Mouse (Mus musculus) liver, embryonic 14.5 days (tissue): ENCODE results near the gene Gucd1. TPM values are rescaled to one million over a fixed set of nuclear protein-coding genes. Genes with fewer than 3 reads are reported as not detected.

Source experiments
- ATAC-seq: fragments of 200-750 bp; cut with Nextera tagmentation; 2 replicates; pipeline ENCODE4 v1.8.0; 2017; ENCODE audit warnings: moderate number of reproducible peaks, mild to moderate bottlenecking, moderate library complexity; ENCODE audit not compliant: insufficient read depth
- DNase-seq, 3 experiments: peaks; one replicate each; pipeline ENCODE4 v3.0.0-alpha.2; 2012 to 2013; ENCODE audit warnings: low read depth in 3 of 3, low spot score in 3 of 3
- H3K27ac ChIP-seq: fragments of 300-500 bp; sonication (generic); 2 replicates; pipeline ENCODE4 v1.5.1; 2014; ENCODE audit warnings: moderate library complexity, mild to moderate bottlenecking, control low read depth, inconsistent platforms
- H3K27me3 ChIP-seq: fragments of 300-500 bp; sonication (generic); 2 replicates; pipeline ENCODE4 v1.6.1; 2014; ENCODE audit warnings: mild to moderate bottlenecking, low read length, moderate library complexity; ENCODE audit not compliant: control insufficient read depth, insufficient read depth
- H3K36me3 ChIP-seq: fragments of 300-500 bp; sonication (generic); replicated peaks from 2 replicates; pipeline ENCODE4 v1.6.1; 2014; ENCODE audit warnings: low read depth; ENCODE audit not compliant: control insufficient read depth, insufficient read depth
- H3K4me1 ChIP-seq, 2 experiments: fragments of 200-500 bp in 1 of 2; fragments of 300-500 bp in 1 of 2; sonication (generic) in 1 of 2; replicated peaks; 2 replicates each; pipeline ENCODE4 v1.6.1; 2012 to 2014; ENCODE audit warnings: antibody characterized with exemption in 1 of 2, inconsistent platforms in 1 of 2, low read length in 1 of 2; ENCODE audit not compliant: control insufficient read depth in 2 of 2, insufficient read depth in 2 of 2
- H3K4me2 ChIP-seq: fragments of 300-500 bp; sonication (generic); 2 replicates; pipeline ENCODE4 v1.6.1; 2014; ENCODE audit warnings: low read depth, mild to moderate bottlenecking, control low read depth, moderate library complexity
- H3K4me3 ChIP-seq, 2 experiments: fragments of 200-500 bp in 1 of 2; fragments of 300-500 bp in 1 of 2; sonication (generic) in 1 of 2; 2 replicates each; pipeline ENCODE4 v1.5.1; 2012 to 2014; ENCODE audit warnings: low read depth in 2 of 2, low read length in 2 of 2, mild to moderate bottlenecking in 2 of 2, control low read depth in 1 of 2, inconsistent platforms in 1 of 2, moderate library complexity in 1 of 2; ENCODE audit not compliant: insufficient read depth in 1 of 2
- H3K9ac ChIP-seq: fragments of 300-500 bp; sonication (generic); replicated peaks from 2 replicates; pipeline ENCODE4 v1.6.1; 2014; ENCODE audit warnings: mild to moderate bottlenecking, control low read depth, moderate library complexity
- H3K9me3 ChIP-seq: fragments of 300-500 bp; sonication (generic); 2 replicates; pipeline ENCODE4 v1.6.1; 2016; ENCODE audit warnings: low read length, mixed read lengths; ENCODE audit not compliant: control insufficient read depth
- CTCF ChIP-seq: IDR thresholded peaks from 2 replicates; pipeline ENCODE4 v1.5.1; 2016; ENCODE audit warnings: antibody characterized with exemption, low read depth, control low read depth
- EP300 ChIP-seq: IDR thresholded peaks from 2 replicates; pipeline ENCODE4 v1.6.1; 2016; ENCODE audit warnings: antibody characterized with exemption, low read depth
- WGBS: fragments of 180-500 bp; shearing (Covaris S2); extraction: QIAGEN DNeasy Blood & Tissue Kit; methylation state at CpG from one replicate; pipeline ENCODE4 v1.1.7; 2014; ENCODE audit not compliant: insufficient replicate concordance; 5-methylcytosine and 5-hydroxymethylcytosine counted together
- polyA plus RNA-seq, 2 experiments: library from polyadenylated mRNA; depleted of rRNA in 1 of 2; stranded (reverse) in 1 of 2; unstranded in 1 of 2; fragments of >200 nt; fragmentation: Nextera tagmentation in 1 of 2; extraction: Ambion mirVana in 1 of 2; gene quantifications; 2 replicates each; pipeline versions ENCODE4 v1.2.1 to v1.2.3; 2012 to 2014

Gene Gucd1
- polyA plus RNA-seq, 2 experiments, result 37.3 to 58.5 TPM

DNA sequence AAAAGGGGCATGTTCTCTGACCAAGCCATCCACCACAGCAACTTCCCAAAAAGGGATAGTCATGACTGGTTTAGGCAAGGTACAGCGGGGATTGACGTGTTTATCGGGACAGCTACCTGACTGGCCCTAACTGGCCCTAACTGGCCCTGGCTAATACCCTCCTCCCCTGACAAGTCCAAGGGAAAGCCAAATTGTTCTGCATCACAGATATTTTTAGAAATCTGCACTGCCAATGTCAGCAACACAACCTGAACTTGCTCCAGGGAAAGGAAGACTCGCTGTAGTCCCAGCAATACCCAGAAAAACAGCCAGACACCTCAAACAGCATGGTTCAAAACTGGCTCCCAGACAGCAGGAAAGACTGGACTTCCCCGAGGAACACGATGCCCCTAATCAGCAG lies 22.5 kb downstream of the Gucd1 start:
- no peak overlapping the region for H3K4me2 ChIP-seq
- H3K36me3 ChIP-seq, result no peaks in the 10 kb centered on the region
- H3K4me1 ChIP-seq, result peaks cover 5 to 10% of the 10 kb centered on the region in 2 experiments
- H3K9me3 ChIP-seq, result no peaks in the 10 kb centered on the region
- H3K9ac ChIP-seq, result no peak overlapping the region
- no peak for TF ChIP-seq EP300
- TF ChIP-seq CTCF, result no peak
- H3K27me3 ChIP-seq, result no peaks in the 10 kb centered on the region
- no peak overlapping the region for H3K4me3 ChIP-seq
- ATAC-seq, result no peak
- WGBS, result 33% methylated on average over 6 of the region's 6 CpGs
- no peak overlapping the region for H3K27ac ChIP-seq
- no peak for DNase-seq

DNA sequence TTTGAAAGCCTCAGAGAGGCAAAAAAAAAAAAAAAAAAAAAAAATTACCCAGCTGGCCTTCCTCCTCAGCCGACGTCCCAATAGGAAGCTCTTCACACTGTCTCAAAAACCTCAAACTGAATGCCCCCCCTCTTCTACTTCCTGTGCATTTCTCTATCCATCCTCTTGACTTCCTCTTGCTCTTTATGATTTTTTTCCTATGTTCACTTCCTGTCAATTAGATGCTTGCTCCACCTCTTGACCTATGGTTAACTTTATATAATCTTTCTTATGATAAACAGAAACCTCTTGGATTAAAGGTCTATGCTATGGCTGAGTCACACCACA lies 25.9 kb downstream of the Gucd1 start:
- Histone ChIP-seq H3K27me3 (no peaks in the 10 kb centered on the region), H3K36me3 (no peaks in the 10 kb centered on the region), H3K4me1 (0 out of 4 replicates have a peak, but pooled peaks cover 0 to 3% of the 10 kb centered on the region in 2 experiments), H3K27ac (no peak overlapping the region), H3K9me3 (no peaks in the 10 kb centered on the region), H3K4me3 (no peak overlapping the region), H3K4me2 (no peak overlapping the region), H3K9ac (no peak overlapping the region)
- WGBS, result 10% methylated on average over 2 of the region's 2 CpGs
- TF ChIP-seq CTCF (no peak), EP300 (no peak)
- no peak for ATAC-seq
- no peak for DNase-seq

DNA sequence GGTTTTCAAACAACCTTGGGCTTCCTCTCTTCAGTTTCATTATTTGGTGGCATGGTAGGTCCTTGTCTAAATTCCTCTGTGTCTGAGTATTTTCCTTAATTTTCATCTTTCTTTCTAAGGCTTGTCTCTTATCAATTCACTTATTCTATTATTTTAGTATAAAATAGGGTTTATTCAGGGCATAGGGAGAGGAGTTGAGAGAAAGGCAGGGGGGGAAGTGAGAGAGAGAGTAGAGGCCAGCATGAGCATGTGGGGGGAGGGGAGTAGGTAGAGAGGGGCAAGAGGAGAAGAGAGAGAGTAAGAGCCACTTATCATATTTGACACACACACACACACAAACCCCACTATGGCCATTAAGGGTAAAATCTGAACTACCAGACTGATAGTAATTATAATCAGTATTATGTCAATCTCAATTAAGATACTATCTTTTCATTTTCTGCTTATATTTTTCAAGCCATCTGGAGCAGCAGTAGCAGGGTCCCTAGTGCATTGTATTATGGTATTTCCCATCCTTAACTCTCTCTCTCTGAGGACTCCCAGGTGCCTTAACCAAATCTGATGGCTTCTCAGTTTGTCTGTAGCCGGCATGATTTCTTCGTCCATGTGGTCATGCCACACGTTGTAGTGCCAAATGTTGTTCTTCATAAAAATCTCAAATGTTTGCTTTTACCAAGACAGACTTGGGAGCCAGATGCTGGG lies 26.4 kb downstream of the Gucd1 start:
- TF ChIP-seq EP300, result no peak
- no peak for TF ChIP-seq CTCF
- ATAC-seq (no peak), DNase-seq (no peak)
- Histone ChIP-seq H3K4me2 (no peak overlapping the region), H3K4me3 (no peak overlapping the region), H3K9ac (no peak overlapping the region), H3K27me3 (no peaks in the 10 kb centered on the region), H3K4me1 (0 out of 4 replicates have a peak, but pooled peaks cover 0 to 3% of the 10 kb centered on the region in 2 experiments), H3K27ac (no peak overlapping the region), H3K36me3 (no peaks in the 10 kb centered on the region), H3K9me3 (no peaks in the 10 kb centered on the region)
- WGBS, result 57% methylated on average over 3 of the region's 3 CpGs

DNA sequence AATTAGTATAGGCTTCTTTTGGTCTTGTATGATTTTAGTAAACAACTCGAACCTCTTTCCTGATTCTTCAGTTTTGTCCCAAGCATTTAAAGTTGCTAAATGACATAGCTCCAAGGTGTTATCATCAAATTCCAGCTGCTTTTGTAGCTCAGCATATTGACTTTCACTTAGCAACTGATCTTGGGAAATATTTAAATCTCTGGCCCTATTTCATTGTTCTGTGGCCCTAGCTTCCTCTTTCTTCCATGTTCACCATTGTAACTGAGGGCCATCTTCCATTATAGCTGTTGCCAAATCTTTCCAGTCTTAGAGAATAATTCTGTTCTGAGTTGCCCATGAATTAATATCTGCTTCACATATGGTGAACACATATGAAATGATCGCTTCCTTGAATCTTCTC lies 27.0 kb downstream of the Gucd1 start:
- Histone ChIP-seq H3K4me1 (0 out of 4 replicates have a peak, but pooled peaks cover 0 to 3% of the 10 kb centered on the region in 2 experiments), H3K27ac (no peak overlapping the region), H3K4me2 (no peak overlapping the region), H3K4me3 (no peak overlapping the region), H3K9me3 (no peaks in the 10 kb centered on the region), H3K9ac (no peak overlapping the region), H3K27me3 (no peaks in the 10 kb centered on the region), H3K36me3 (no peaks in the 10 kb centered on the region)
- ATAC-seq (no peak), DNase-seq (no peak)
- TF ChIP-seq EP300, result no peak
- no peak for TF ChIP-seq CTCF
- 47% methylated on average over 2 of the region's 2 CpGs for WGBS

DNA sequence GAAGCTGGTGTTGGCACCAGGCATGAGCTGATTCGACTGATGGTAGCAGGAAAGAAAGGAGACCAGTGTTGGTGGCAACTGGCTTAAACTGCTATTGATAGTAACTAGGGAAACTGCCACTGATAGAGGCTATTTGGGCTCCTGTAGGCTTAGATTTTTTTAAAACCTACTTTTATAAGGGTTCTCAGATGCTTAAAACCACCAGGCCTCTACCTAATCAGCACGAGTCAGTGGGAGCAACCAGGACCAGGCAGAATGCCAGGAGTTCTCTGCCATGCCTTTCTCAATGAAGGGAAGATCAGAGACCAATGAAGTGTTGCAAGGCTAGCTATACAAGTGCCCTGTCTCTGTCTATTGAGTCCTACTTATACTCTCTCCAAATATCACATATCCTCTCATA lies 28.2 kb downstream of the Gucd1 start:
- WGBS, result 52% methylated on average over 2 of the region's 2 CpGs
- Histone ChIP-seq H3K9ac (no peak overlapping the region), H3K4me2 (no peak overlapping the region), H3K4me3 (no peak overlapping the region), H3K27ac (no peak overlapping the region), H3K4me1 (no peaks in the 10 kb centered on the region), H3K36me3 (no peaks in the 10 kb centered on the region), H3K27me3 (no peaks in the 10 kb centered on the region), H3K9me3 (no peaks in the 10 kb centered on the region)
- TF ChIP-seq EP300 (no peak), CTCF (no peak)
- DNase-seq (no peak), ATAC-seq (no peak)
